Mouse (Mus musculus) stomach, postnatal 0 days (tissue): ENCODE results near the gene Ccnq.

Experiments used
- CTCF ChIP-seq: IDR thresholded peaks from 2 replicates; pipeline ENCODE4 v1.5.1; 2016; ENCODE audit warnings: antibody characterized with exemption, low read depth, mild to moderate bottlenecking, moderate library complexity
- EP300 ChIP-seq: optimal IDR thresholded peaks from 2 replicates; pipeline ENCODE3; 2016; ENCODE audit warnings: antibody characterized with exemption

- TF ChIP-seq CTCF: no peak
- no peak for TF ChIP-seq EP300
Measured at GRCm38 (mm10) chr11:78726366-78726765, 25.2 kb downstream of the Ccnq start.
